Mouse (Mus musculus): ENCODE measurements at regions not wholly inside any gene's neighbourhood (a gene's known extent, or its start where the extent isn't known, plus 50 kb on each side); places are given as distances from the start of the nearest gene placed in this dataset.

DNA sequence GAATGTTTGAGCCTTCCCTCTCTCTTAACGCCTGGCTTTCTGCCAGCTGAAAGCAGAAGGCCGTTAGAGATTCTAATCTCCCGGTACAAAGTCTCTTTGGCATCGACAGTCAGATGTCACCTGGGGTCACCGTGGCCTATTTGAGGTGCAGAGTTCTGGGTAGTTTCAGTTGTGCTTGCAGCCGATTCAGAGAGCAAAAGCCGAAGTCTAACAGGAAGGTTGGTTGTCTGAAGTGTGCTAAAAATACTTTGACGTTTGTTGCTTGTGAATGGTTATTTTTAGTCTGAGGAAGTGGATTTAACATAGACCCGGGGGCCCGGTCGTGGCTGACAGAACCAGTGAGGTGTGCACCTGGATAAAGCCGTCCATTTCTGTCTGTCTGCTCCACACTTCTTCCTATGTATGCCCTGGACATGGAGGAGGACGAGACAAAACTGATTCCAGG lies 281.2 kb downstream of the Cd83 start:
- in situ Hi-C loops (cut with MboI, MseI), result no loop called here

DNA sequence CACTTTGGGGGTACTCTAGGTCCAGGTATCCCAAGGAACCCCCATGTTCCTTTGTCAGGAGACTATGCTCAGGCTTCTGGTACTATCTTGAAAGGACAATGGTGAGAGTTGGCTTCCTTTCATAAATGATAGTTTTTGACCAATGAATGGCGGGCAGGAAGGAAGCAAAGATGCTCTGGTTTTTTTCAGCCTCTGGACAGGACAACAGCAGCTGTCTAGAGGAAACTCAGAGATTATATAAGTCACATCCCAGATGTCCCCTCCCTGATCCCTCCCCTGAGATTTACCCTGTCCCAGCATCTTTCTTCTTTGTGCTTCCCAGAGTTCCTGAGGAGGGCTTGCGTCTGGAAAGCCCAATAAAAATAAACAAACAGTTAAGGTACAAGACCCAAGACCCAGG lies 282.7 kb downstream of the Cd83 start:
- in situ Hi-C loops (cut with MboI, MseI), result no loop called here

DNA sequence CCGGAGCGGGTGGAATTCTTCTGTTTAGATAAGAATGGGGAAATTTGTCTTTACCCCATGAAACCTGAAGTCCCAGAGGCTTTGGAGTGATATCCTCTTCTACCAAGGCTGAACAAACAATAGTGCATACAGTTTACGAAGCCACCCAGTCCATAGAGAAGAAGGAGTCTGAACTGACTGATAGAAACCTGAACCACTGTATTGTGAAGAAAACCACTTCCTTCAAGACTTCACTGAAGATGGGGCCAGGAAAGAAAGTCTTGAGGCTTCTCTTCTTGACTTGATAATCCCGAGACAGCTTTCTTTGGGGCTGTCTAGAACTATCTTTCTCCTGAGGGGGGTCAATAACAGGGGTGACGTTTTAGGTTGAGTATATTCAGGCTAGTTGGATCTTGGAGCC lies 284.4 kb downstream of the Cd83 start:
- in situ Hi-C loops (cut with MboI, MseI), result no loop called here

DNA sequence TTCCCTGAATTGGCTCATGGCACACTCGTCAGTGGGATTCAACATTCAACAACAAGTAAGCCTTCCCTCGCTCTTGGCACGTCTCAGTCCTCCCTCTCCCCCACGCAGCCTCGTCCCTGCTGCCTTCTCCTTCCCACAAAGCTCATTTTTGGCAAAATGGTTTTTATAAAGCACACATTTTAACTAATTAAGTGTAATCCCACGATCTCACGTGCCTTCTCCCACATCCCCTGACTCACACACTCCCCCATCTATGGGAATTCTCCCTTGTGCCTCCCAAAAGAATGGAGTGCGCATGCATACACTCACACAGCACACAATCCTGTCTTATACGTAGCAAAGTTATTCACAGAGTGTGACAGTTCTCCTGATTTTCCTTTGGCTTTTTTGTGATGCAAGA lies 288.5 kb downstream of the Cd83 start:
- in situ Hi-C loops (cut with MboI, MseI), result no loop called here

DNA sequence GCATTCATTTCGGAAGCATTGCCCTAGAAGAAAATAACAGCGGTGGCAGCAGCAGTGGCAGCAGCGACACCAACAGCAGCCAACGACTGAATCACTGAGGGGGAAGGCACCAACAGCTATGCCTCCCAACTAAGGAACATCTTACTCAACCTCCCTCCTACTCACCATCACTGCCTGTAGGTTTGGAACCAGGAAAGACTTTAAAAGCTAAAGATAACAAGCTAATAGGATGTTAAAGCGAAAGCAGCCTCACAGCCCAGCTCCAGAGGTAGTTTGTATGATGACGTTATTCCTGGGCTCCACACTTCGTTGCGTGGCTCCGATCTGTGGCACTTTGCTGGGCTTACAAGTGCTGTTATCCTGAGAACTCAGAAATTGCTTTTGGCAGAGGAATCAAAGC lies 289.6 kb downstream of the Cd83 start:
- in situ Hi-C loops (cut with MboI, MseI), result no loop called here

DNA sequence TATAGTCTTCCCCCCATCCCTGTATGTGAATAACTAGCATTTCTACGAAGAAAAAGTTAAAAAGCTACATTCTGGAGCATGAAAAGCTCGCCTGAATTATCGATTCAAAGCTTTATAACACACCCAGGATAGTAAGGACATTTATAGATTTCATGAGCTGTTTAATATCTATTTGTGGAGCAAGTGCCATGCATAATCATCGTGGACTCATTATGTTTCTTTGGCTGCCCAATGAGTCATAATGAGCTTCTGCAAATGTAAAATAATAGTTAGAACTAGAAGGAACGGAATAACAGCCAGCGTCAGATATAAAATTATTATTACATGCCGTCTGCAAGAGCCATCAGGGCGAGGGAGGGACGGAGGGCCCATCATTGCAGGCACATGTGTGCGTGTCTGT lies 292.4 kb downstream of the Cd83 start:
- in situ Hi-C loops (cut with MboI, MseI), result no loop called here

DNA sequence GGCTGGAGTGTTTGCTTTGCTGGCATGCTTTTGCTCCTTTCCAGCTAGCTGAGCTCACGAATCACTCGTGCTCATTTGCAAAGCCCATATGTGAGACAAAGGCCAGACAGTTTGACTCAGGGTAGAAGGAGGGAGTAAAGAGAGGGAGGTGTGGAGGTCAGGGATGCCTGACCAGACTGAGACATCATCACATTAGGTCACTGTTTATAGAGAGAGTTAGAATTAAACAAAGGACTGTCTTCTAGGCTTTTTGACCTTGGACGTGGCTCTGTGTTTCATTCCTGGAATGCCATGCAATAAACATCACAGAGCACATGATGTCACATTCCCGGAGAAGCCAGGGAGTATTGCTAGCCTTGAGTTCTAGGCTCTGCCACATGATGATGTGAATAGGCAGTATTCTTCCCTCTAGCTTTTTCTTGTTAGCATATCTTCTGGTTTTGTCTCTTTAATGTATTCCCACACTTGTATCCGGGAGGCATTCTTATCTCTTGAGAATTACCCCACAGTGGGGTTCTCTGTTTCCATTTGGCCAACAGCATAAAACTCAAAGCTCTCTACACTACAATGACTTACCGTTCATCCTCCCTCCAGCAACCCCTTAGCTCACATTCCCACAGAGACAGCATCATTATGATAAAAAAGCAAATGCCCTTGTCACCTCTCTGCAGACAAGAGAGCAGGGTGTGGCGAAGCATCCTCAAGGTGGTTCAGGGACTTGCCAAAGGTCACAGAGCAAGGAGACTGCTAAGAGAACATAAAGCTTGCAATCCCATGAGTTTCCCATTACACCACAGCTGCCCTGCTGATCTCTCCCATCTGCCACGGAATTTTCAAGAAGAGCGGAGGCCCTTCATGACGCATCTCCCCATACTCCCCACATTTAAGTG lies 301.3 kb downstream of the Cd83 start:
- in situ Hi-C loops (cut with MboI, MseI), result no loop called here

DNA sequence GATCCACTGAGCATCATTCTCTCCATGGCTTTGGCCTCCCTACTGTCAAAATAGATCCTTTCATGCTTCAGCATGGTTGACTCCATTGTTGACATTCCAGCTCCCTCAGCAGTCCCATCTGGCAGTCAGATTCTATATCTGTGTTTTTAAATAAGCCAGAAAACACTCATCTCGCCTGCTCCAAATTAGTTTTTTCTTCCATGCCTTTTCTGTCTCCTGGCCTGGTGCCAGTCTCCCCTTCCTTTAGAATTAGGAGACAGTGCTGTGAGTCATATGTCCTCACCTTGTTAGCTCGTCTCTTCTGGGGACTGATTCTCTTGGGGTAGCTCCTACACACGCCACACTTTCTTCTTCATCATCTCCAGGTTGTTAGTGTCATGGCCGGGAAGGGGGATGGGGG lies 302.2 kb downstream of the Cd83 start:
- in situ Hi-C loops (cut with MboI, MseI), result no loop called here

DNA sequence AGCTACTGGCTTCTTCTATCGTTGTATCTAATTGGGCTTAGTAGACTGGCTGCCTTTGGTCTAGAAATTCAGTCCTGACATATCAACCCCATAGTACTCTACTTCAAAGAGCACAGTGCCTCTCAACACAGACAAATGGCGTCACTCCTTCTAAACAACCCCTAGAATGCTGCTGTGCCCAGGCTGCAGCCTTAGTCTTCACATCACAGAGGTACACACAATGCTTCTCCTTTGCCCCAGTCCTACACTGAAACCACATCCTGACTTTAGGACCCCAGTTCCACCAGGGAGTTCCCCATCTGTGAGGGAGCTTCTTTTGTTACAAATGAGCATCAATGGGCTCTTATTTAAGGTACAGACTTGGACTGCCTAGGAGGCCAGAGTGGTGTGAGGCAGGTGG lies 312.6 kb downstream of the Cd83 start:
- in situ Hi-C loops (cut with MboI, MseI), result no loop called here

DNA sequence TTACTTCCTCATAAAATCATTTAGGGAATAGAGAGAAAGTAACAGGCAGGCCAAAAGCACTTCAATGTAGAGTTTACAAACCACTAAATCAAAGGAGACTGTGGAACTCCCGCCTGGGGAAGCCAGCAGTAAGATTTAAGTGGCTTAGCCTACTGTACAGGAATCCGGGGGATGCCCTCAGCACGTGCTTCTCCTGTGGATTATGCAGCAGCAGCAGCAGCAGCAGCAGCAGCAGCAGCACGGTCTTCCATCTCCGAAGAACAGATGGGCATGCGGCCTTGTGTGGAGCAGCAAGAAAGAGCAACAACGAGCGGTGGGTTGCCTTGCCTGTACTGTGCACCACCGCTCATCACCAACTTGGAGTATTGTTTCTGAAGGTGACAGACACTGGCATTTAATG lies 314.9 kb downstream of the Cd83 start:
- in situ Hi-C loops (cut with MboI, MseI), result no loop called here

DNA sequence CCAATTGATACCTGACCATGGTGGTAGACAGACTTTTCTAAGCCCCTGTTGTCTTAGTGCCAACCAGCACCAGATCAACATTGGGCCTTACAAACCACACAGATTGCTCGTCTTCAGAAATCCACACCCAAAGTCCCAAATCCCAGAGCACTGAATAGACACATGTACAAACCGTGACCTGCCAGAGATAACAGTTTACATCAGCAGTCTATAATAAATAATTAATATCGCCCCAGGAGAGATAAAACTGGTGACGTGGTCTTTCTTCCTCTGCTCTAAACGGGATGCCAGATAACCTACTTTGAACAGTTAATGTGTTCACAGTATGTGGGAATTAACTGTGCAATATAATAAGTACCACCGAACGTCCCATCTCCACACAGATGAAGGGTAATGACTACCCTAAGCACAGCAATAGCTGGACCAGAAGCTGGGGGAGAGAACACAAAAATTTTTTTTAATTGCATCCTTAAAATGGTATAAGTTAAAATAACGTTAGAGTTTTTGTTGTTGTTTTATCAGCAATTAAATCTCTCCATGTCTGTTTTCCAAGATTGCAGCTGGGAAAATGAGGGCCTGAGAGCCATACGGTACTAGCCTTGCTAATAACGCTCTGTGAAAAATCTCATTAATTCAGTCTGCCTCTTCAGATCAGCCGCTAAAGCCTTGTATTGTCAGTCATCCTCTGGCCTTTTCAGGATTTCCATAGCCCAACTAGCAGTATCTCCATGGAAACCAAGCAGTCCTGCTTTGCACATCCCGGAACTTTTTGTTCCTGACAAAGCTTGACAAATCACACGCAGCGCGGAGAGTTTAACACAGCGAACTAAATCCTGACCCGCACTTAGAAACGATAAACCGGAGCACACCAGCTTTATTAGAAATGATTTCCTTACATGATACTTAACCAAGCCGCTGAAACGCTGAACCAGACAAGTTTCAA lies 315.8 kb downstream of the Cd83 start:
- in situ Hi-C loops (cut with MboI, MseI), result no loop called here

DNA sequence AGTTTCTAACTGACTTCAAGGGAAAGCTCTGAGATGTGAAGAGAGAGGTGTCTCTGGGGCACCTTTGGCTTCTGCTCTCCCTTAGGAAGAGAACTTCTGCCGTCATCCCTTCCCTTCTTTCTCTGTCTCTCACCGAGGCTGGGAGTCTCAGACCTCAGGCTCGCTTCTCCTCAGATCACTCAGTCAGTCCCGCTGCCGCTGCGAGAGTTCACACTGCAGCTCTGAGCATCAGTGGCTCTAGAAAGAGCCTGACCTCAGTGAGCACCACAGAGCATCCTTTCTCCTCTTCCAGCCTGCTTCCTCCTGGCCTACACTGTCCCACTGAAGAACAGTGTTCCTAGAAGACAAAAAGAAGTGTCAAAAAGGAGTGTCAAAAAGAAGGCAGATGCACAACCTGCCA lies 316.6 kb downstream of the Cd83 start:
- in situ Hi-C loops (cut with MboI, MseI), result no loop called here

DNA sequence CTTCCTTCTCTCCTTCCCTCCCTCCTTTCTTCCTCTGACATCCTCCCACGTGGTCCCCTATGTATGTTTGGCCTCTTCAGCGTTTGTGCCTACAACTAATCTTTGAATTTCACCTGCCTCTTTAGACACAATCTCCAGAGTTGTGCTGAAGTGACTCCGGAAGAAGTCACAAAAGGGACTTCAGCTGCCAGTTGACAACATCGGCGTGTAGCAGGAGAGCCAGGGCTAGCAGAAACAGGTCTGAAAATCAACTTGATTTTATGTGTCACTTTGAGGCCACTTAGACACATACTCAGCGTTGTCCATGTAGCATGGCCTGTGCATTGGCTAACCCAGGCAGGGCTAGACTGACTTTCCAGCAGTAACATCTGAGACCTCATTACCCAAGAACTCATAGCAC lies 317.2 kb downstream of the Cd83 start:
- in situ Hi-C loops (cut with MboI, MseI), result no loop called here

DNA sequence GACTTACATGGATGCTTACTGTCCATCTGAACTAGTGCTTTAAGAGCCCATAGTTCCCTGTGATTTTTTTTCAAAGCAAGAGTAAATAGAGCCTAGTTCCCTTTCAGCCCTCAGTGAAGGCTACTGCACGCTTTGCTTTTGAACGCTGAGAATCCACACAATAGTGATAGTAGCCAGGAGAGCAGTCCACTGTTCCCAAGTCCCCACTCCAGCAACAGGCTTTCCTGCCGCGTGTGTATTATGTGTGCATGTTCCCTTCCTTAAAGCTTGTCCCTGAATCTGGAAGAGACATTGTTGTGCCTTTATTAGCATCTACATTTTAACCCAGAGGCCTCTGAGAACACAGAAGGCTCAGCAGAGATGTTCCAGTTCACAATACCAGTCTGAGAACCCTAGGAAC lies 317.7 kb downstream of the Cd83 start:
- in situ Hi-C loops (cut with MboI, MseI), result no loop called here

DNA sequence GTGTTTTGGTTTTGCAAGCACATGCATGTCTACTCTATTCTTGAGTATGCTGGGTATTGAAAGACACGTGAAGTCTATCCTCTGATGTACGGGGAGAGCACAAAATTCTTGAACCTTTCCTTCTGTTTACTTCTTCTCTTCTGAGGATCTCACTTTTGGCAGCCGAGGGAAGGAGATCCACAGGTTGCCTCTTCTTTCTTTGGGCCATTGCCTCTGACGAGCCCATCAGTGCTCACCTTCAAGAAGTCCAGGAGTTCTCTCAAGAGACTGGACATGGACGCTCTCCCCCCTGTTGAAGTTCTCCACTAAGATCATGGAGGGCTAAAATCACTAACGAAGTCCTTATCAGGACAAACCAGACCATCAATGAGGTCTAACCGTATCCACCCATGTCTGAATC lies 318.8 kb downstream of the Cd83 start:
- in situ Hi-C loops (cut with MboI, MseI), result no loop called here

DNA sequence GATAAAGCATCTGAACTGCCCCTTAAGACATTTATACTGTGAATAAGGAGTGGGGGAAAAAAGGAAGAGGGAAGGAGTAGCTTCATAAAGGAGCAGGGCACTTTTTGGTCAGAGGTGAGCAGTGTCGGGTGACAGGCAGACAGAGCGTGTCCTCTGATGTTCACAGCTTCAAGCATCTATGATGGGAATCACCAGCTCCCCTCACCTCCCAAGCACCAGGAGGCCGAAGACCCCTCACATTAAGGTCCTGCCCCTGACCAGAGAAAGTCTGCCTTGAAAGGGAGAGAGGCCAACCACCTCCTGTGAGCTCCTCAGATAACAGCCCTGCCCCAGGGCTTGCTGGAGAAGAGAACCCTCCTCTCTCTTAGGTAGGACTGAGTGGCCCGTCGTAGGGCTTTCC lies 320.6 kb downstream of the Cd83 start:
- in situ Hi-C loops (cut with MboI, MseI), result no loop called here

DNA sequence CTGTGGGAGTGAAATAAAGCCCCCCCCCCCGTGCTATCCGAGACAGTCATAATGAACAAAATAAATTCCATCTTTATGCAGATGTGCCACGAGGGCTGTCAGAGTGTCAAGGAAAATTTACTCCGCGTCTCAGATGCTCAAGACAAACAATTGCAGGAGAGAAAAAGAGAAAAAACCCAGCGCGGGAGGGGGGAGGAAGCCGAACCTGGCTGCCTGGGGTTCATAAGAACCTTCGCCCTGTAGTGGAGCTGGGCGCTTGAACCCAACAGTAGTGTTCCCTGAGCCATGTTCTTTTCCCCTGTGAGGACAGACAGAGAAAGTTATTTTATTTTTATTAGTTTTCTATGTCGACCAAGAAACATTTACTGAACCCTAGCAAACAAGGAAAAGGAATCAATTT lies 324.1 kb downstream of the Cd83 start:
- in situ Hi-C loops (cut with MboI, MseI), result no loop called here

DNA sequence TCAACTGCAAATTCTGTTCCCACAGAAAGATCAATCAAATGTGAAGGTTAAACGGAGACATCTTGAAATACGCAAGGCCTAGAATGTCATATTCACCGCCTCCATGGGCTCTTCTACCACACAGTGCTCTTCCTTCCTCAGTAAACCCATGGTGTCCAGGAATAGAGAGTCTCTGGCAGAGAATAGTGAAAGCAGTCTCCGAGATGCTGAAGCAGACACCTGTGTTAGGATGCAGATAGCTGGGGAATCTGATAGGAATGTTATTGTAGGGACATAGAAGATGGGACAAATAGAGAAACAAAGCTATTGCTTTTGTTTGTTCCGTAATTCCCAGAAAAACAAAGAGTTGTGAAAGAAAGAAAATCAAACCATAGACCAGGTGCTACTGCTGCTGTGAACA lies 328.5 kb downstream of the Cd83 start:
- in situ Hi-C loops (cut with MboI, MseI), result no loop called here

DNA sequence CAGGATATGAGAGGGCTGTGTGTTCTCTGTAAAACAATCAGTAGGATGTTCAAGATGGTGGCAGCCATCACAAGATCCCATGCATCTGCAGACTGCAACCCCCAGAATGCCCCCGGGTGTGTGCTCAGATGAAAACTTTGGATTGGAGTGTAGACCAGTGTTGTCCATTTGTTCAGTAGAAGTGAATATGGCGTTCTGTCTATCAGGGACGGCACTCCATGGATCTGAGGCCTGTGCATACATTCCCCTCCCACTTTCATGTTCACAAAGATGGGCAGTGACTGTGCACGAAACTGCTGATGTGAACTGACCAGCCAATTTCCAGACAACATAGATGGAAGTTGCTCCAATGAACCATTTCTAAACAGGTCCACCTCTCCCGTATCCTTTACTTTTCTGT lies 330.3 kb downstream of the Cd83 start:
- in situ Hi-C loops (cut with MboI, MseI), result no loop called here

DNA sequence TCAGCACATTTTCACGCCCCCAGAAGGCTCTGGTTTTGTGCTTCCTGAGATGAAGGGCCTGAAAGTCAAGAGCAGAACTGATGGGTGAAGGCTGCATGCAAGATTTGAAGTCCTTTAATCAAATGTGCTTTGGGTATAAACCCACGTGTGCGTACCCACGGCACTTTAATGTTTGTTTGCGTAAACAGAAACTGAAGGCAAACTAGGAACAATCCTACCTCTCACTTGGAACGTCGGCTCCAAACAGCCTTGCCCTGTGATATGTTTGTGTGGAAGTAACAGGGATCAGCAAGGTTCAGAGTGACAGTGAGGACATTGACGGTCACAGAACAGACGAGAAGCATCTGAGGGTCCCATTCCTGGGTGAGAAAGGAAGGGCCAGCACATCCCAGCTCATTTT lies 333.3 kb downstream of the Cd83 start:
- in situ Hi-C loops (cut with MboI, MseI), result no loop called here

DNA sequence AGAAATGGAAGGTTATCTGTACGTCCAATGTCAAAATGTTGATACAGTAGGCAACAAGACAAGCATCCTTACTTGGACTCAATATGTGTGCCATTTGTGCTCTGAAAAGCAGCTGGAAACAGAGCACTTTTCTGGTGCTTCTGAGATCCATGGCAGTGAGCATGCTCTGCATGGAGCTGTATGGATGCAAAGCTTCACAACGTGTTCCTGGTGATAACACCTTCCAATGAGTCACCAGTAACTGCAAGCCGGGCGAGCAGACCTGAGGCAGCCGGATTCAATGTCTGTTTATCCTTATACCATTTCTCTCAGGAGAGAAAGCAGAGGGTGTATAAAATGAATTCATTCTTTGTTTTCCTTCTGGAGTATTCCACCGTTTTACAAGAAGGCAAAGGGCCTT lies 334.3 kb downstream of the Cd83 start:
- in situ Hi-C loops (cut with MboI, MseI), result no loop called here

DNA sequence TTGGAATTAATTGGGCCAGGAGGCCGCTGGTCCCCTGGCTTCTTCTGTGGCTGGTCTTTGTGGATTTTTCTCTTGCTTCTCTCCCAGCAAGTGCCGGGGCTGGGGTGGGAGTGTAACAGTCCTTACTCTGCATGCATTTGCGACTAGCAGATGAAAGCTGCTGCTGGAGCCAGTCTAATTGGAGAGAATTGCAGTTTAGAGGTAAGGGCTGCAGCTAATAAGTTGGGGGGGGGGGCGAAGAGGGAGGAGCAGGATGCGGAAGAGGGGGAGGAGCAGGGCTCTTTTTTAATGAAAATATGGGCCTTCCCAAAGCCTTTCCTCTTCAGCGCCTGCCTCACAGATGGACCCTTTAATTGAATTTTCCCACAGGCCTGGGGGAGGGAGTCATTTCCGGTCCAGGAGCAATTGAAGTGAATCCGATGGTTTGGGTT lies 336.7 kb downstream of the Cd83 start:
- in situ Hi-C loops (cut with MboI, MseI), result loop anchor here in 1 of 2 experiments (10.0 kb wide), 1 partner anchor 436 kb away; no protein-coding TSS in a partner anchor

All from T-helper 17 cell (primary cell).